Mouse (Mus musculus) cerebellum, adult 8-10 months (tissue): Measurements from ENCODE around the gene Tspan31.
"Not testable (repeated sequence)": the region's sequence is repeated elsewhere in the genome, so short reads cannot be mapped to it uniquely, and the experiment has no call there.

Experiments
- DNase-seq: peaks from one replicate; pipeline ENCODE4 v3.0.0; 2022

The Tspan31 gene

DNA sequence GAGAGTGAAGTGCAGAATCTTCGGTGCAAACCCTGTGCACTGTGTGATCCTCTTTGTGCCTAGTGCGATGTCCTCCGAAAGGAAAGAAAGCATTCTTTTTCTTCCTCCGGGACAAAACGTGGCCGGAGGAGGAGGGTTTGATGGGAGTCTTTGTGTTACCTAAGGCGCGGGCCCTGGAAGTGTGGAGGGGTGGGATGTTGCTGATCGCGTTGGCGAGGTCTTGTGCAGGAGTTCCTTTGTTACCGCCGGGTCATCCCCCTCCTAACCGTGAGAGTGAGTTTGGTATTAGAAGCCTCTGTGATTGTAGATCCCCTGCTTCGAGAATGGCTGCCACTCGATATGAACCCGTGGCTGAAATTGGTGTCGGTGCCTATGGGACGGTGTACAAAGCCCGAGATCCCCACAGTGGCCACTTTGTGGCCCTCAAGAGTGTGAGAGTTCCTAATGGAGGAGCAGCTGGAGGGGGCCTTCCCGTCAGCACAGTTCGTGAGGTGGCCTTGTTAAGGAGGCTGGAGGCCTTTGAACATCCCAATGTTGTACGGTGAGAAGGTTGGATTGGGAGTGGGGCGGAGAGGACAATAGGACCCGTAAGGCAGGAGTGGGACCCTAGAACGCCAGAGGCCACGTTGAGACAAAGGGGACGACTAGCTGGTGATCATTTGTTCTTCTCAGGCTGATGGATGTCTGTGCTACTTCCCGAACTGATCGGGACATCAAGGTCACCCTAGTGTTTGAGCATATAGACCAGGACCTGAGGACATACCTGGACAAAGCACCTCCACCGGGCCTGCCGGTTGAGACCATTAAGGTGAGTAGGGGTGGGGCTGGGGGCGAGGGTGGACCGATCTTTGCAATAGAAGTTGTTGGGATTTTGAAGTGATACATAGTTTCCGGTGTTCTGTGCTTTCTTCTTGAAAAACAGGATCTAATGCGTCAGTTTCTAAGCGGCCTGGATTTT is 5.9 kb downstream of the Tspan31 start:
- DNase-seq: no peak

- peak; percentile 98 for DNase-seq
Observed at GRCm38 (mm10) chr10:127063239-127063872, 6.7 kb downstream of the Tspan31 start, which contains the start of gene Cdk4. Cdk4 (plus strand) TSS chr10:127063534.

DNA sequence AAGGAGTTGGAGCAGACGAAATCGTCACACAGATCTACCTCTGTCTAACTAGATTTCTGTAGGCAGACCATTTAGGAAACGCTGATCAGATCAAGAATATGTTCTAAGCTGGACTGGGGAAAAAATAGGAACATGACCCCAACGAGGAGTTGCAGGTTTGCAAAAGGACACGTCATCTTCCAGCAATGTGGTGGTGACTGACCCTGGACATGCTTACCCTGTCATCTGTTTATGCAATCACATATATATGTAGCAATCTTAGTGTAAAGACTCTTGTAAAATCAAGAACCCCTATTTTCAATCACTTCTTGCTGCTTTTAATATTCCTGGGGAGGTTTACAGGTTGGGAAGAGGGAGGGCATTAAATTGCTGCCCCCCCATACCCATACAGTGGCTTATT is 7.6 kb downstream of the Tspan31 start:
- DNase-seq: no peak

DNA sequence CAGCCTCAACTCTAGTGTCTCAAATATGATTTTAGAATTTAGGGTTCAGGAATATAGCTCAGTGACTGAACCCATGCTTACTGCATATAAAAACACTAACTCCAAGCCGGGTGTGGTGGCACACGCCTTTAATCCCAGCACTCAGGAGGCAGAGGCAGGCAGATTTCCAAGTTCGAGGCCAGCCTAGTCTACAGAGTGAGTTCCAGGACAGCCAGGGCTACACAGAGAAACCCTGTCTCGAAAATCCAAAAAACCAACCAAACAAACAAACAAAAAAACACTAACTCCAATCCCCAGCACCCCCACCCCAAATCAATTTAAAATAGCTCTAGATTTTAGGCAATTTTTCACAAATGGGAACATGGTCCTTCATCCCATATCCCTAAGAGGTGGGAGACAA is 8.0 kb downstream of the Tspan31 start:
- DNase-seq: not testable (repeated sequence)

GRCm38 (mm10) chr10:127061513-127061912 is 8.6 kb downstream of the Tspan31 start:
- DNase-seq: no peak

- no peak for DNase-seq
Observed at GRCm38 (mm10) chr10:127061085-127061484, 9.0 kb downstream of the Tspan31 start.

DNA sequence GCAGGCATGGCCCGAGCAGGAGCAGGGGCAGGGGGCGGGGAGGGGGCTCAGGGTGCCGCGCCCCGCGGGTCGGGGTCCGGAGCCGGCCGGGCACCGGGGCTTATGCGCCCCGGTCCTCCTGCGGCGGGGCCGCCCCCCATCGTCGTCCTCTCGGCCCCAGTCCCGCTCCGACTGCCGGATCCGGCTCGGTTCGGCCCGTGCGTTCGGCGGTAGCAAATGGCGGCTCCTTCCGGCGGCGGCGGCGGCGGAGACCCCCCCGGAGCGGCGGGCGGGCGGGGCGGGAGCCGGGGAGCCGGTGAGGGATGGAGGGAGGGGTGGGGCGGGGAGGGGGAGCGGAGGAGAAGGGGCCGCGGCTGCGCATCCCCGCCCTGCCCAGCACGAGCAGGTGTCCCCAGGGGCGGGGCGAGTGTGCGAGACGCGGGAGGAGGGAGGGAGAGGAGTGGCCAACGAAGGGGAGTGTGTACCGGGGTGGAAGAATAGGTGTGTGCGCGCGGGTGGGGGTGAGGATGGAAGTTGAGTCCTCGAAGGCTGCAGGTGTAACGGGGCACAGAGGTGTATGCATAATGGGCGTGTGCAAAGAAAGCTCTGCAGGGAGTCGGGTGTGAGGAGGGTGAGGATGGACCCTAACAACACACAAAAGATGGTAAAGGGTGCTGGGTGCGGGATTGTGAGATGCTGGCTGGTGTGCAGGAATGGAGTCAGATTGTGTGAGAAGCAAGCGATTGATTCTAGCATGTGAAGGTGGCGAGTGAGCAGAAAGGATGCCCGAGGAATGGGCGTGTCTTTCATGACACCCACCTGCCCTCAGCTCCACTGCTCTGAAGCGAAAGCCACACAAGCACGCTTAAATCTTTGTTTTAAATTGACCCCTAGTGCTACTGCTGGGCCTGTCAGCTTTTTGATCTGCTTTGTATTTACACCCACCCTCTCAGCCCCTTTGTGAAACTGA is 9.8 kb downstream of the Tspan31 start, which contains the start of gene March9:
Gene March9, minus strand, starts transcription at position 217 of the 949 bp plus-strand sequence.
- peak; percentile 86 for DNase-seq

GRCm38 (mm10) chr10:127059174-127059967 is 10.7 kb downstream of the Tspan31 start:
- no peak for DNase-seq

DNA sequence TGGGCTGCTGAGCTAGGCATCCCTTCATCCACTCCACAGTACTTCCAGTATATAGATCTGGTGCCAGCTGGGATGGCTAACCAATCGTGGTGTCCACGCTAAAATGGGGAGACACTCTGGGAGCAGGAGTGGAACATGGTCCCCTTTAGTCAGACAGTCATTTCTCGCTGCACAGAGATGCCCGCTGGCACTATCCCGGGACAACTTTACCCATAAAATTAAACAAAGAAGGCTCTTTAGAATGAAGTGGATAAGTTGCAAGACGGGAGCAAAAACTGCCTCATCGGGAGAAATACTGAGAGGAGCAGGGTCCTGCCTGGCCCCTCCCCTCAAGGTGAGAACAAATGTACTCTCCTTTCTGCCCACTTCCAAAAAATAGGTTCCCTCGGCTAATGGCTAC is 11.4 kb downstream of the Tspan31 start:
- no peak for DNase-seq

- peak; percentile 79 for DNase-seq
Observed at GRCm38 (mm10) chr10:127058161-127058560, 11.9 kb downstream of the Tspan31 start.

GRCm38 (mm10) chr10:127056490-127056889 is 13.6 kb downstream of the Tspan31 start:
- DNase-seq: no peak

DNA sequence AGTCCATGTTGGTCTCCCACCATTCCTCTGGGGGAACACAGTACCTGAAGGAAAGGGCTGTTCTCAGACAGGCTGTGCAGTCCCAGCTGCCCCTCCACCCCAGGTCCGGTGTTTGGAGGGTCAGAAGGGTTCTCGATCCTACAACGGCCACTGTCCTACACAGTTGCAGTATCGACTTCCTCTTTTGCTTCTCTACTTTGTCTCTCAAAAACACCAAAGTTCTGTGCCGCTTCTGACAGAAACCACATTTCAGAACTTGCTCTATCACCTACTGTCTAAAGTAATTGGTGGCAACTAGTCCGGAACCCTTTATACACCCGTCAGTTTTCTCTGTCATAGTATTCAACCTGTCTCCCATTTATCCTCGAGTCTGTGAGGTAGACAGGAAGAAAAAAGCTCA is 14.7 kb downstream of the Tspan31 start:
- DNase-seq: no peak

DNA sequence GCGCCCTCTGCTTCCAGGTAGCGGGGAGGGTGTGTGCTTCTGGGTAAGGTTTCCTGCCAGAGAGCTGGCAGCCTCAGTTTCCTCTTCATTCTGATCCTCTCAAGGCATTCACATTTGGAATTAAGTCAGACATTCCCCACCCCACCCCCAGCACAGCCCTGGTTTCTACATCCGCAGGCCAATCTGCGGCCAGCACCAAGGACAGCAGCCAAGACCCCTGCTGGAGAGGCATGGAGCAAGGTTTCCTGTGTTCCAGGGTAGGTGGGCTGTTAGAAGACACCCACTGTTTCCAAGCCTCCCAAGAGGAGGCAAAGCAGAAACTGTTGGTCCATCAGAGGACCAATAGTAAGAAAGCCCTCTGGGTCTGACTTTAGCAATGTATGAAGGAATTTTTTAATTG is 15.4 kb downstream of the Tspan31 start:
- no peak for DNase-seq

- no peak for DNase-seq
Observed at GRCm38 (mm10) chr10:127050119-127050474, 20.0 kb downstream of the Tspan31 start.

DNA sequence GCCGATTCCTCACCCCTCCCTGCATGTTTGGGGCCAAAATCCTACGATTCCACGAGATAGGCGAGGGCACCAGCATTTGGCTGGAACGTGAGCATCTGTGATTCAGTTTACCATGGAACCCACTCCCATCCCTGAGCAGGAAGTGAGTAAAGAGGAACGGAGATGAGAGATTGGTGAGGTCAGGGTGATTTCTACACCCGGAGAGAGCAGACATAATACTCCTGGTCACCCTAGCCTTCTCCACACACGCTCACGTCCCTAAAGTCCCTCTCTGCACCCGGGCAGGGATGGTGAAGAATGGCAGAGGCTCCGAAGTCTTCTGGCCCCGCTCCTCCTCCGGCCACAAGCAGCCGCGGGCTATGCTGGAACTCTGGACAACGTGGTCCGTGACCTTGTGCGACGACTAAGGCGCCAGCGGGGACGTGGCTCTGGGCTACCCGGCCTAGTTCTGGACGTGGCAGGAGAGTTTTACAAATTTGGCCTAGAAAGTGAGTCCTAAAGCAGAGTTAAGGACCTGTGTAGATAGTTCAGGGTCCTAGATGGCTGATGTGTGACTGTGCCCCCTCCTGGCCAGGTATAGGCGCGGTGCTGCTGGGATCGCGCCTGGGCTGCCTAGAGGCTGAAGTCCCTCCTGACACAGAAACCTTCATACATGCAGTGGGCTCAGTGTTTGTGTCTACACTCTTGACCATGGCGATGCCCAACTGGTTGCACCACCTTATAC is 20.5 kb downstream of the Tspan31 start:
- no peak for DNase-seq

- DNase-seq: no peak
Observed at GRCm38 (mm10) chr10:127048608-127049394, 21.3 kb downstream of the Tspan31 start.

DNA sequence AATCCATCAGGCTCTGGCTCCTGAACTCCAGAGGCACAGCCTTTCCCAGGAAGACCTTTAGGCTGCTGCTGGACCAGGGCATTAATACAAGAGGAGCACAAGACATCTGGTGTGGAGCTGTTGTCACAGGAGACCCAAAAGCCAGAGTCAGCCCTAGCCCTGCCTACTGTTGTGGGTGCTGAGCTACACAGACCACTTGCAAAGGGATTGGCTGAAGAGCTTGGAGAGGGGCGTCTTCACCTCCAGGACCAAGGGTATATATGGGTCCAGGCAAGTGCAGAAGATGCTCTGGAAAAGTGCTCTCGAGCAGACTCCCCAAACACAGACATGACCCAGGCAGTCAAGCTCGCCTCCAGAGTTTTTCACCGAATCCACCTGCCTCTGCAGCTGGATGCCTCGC is 22.1 kb downstream of the Tspan31 start, which contains the start of gene Cyp27b1:
Gene Cyp27b1, plus strand, starts transcription at position 297 of the 400 bp plus-strand sequence.
- no peak for DNase-seq

DNA sequence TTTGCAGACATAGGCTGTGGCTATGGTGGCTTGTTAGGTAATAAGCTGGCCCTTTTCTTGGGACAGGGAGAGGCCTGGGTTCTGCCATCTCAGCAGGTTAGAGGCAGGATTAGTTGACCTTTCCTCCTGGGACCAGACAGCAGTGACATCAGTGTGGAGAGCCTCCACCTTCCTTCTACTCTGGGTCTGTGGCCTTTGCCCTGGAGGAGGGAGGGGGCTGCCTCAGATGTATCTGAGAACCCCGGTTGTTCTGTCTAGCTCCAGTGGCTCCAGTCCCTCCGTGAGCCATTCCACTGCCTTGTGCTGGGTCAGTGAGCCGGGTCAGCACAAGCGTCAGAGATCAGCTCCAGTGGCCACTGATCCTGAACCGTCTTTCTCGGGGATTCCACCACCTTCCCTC is 26.9 kb downstream of the Tspan31 start:
- no peak for DNase-seq

DNA sequence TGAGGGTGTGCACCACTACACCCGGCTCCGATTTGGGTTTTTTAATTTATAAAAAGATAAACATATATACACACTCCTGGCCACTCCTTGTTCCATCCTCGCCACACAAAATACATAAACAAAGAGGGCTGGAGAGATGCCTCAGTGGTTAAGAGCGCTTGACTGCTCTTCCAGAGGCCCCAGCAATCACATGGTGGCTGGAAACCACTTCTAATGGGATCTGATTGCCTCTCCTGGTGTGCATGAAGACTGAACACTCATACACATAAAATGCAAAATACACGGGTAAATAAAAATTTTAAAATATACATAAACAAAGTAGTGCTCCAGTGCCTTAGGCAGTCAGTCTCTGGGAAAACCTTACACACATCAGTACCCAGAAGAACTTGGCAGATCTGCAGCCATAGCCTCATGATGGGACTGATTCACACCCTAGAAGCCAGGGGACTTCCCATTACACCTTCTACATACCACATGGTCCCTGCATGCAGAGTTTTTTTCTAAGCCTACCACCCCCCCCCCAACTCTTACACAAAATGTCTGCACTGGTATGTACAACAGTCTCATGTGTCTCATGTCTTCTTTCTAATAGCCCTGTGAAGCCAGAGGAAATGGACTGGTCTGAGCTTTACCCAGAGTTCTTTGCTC is 27.5 kb downstream of the Tspan31 start:
- no peak for DNase-seq
